Comparison of ENCODE assay signal across 17 mouse cellular contexts in genomic region chr3:131119435-131119834, GRCm38 (mm10).
"Had no signal": no experiment of that assay in that cellular context is flagged by ENCODE, and none has a peak within 500 bp of the region (broad histone marks: within the 10 kb centered on the region; RNA-seq: fewer than 3 reads in every experiment).

No protein-coding gene starts in this region.

- H3K36me3 ChIP-seq: liver, embryonic 12.5 days; neural tube, embryonic 13.5 days; neural tube, embryonic 15.5 days had no signal

- DNase-seq: lung, adult 18-20 months; lung, embryonic 14.5 days; lung, postnatal 10 days; lung, postnatal 4 days; retina, postnatal 1 day; right cerebral cortex, adult 18-20 months; right cerebral cortex, postnatal 25 days; right cerebral cortex, postnatal 4 days; spleen, adult 18-20 months; thymus, adult 18-20 months; thymus, postnatal 25 days; thymus, postnatal 4 days had no signal

- ATAC-seq: liver, embryonic 12.5 days had no signal

- H3K27me3 ChIP-seq: midbrain, embryonic 12.5 days had no signal

- H3K4me1 ChIP-seq: liver, embryonic 12.5 days; neural tube, embryonic 13.5 days; neural tube, embryonic 15.5 days had no signal

- H3K4me3 ChIP-seq: liver, embryonic 12.5 days; midbrain, embryonic 12.5 days; neural tube, embryonic 13.5 days; neural tube, embryonic 15.5 days had no signal

- H3K9ac ChIP-seq: liver, embryonic 12.5 days; liver, embryonic 14.5 days; lung, embryonic 14.5 days; midbrain, embryonic 12.5 days; neural tube, embryonic 13.5 days; neural tube, embryonic 15.5 days had no signal

- H3K9me3 ChIP-seq: liver, embryonic 12.5 days; midbrain, embryonic 12.5 days; neural tube, embryonic 13.5 days; neural tube, embryonic 15.5 days had no signal

- H3K4me2 ChIP-seq: liver, embryonic 12.5 days; lung, embryonic 14.5 days; midbrain, embryonic 12.5 days; neural tube, embryonic 13.5 days; neural tube, embryonic 15.5 days had no signal

- H3K27ac ChIP-seq: liver, embryonic 12.5 days; liver, embryonic 14.5 days; midbrain, embryonic 12.5 days; neural tube, embryonic 13.5 days; neural tube, embryonic 15.5 days had no signal
